Mouse (Mus musculus): Measurements from ENCODE around the gene Foxa3.
"Not testable (repeated sequence)": the region's sequence is repeated elsewhere in the genome, so short reads cannot be mapped to it uniquely, and the experiment has no call there.

Gene Foxa3

DNA sequence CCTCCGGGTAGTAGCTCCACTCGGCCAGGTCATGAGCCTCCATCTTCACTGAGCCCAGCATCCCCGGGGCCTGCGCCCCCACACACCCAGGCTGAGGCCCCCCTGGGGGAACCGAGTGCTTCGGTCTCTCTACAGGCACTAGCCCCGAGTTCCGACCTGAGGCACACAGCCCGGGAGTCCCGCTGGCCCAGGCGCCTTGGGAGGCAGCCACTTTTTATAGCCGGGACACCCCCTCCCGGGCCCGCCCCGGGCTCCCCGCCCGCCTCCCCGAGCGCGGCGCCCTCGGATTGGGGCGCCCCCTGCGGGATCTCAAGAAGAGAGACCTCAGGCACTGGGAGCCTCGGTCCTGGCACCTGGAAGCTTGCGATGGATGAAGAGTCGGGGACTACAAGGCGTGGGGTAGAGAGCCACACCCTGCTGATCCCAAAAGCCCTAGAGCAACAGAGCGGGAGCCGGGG, at the start of gene Foxa3:
TSS of gene Foxa3 (minus strand) at position 182 of the 458 bp plus-strand sequence.
- peak; percentile 75 for DNase-seq (ENCODE audit: low spot score)

- not testable (repeated sequence) for DNase-seq (ENCODE audit: low spot score)
These were observed 47.7 kb upstream of the Foxa3 start for GRCm38 (mm10) chr7:19071024-19071423.

DNA sequence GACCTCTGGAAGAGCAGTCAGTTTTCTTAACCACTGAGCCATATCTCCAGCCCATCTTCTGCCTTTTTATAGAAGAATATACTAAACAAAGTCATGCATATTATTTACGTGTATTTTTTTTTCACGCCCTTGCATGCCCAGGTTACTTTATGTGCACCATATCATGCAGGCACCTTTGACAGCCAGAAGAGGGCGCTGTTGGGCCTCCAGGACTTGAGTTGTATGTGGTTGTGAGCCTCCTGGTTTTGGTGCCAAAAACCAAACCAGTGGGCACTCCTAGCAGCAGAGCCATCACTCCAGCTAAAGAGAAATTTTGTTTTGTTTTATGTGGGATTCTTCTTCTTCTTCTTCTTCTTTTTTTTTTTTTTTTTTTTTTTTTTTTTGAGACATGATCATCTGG, 46.2 kb upstream of the Foxa3 start:
- DNase-seq (ENCODE audit: low spot score), result peak; percentile 65

DNA sequence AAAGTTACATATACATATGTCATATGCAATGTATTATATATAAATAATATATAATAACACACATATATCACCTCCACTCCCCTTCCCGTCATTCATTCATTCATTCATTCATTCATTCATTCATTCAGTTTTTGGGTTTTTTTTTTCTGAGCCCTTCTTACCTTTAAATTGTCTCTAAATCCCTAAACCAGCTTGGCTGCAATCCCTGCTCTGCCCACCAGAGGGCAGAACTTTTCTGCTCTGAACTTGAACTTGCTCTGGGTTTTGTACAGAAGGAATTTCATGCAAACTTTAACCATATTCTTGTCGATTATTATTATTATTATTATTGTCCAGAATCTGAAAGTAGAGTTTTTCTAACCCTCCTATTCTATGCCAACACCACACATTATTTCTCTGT, 45.4 kb upstream of the Foxa3 start:
- DNase-seq (ENCODE audit: low spot score), result peak; percentile 87

- DNase-seq (ENCODE audit: low spot score), result peak; percentile 46
These were observed 44.6 kb upstream of the Foxa3 start for GRCm38 (mm10) chr7:19067935-19068334.

DNA sequence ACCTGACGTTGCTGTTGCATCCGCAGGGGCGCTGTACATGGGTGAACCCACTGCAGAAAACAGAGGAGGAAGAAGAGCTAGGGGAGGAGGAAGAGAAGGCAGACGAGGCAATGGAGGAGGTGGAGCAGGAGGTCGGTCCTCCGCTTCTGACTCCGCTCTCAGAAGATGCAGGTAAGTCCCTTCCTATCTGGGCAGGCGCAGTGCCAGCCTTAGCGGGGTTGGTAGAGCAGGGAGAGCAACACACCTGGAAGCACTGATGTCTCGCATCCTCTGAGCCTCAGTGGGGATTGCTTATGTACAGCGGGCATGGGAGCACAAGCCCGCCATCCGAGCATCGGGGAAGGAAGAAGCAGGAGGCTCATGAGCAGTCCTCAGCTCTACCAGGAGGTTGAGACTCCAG, 43.7 kb upstream of the Foxa3 start:
- peak; percentile 50 for DNase-seq (ENCODE audit: low spot score)

- DNase-seq (ENCODE audit: low spot score), result peak; percentile 44
These were observed 42.6 kb upstream of the Foxa3 start for GRCm38 (mm10) chr7:19065896-19066295.

DNA sequence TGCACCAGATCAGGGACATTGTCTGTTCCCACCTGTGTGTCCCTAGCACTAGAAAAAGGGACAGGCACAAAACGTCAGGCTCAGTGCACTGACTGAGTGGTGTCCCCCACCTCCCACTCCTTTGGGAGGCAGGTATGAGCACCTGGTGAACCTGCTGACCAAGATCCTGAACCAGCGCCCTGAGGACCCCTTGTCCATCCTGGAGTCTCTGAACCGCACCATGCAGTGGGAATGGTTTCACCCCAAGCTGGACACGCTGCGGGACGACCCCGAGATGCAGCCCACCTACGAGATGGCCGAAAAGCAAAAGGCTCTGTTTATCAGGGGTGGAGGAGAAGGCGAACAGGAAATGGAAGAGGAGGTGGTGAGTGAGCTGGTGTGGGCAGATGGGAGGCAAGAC, 34.1 kb upstream of the Foxa3 start:
- DNase-seq (ENCODE audit: low spot score), result no peak

GRCm38 (mm10) chr7:19055108-19055507, 31.8 kb upstream of the Foxa3 start:
- DNase-seq (ENCODE audit: low spot score), result no peak

GRCm38 (mm10) chr7:19054777-19055076, 31.4 kb upstream of the Foxa3 start:
- DNase-seq (ENCODE audit: low spot score), result no peak

DNA sequence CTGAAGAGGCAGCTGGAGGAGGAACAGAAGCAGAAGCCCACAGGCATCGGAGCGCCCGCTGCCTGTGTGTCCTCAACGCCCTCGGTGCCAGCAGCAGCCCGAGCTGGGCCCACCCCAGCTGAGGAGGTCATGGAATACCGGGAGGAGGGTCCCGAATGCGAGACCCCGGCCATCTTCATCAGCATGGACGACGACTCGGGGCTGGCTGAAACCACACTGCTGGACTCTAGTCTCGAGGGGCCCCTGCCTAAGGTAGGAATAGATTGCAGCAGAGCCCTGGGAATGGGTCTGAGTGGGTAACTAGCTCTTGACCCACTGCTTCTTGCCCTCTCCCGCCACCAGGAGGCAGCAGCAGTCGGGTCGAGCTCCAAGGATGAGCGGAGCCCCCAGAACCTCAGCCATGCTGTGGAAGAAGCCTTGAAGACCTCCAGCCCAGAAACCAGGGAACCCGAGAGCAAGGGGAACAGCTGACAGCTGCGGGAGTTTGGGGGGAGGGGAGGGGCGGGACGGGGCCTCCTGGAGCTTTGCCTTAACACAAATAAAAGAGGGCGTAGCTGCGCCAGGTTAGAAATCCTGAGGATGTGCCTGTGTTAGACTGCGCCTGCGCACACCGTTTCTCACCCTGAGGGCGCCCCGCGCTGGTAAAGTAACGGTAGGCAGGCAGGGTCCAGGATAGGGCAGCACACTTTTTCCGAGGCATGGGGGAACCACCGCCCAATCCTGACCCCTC, 30.9 kb upstream of the Foxa3 start, which contains the start of gene Rsph6a:
TSS of gene Rsph6a (plus strand) at position 644 of the 730 bp plus-strand sequence.
- DNase-seq (ENCODE audit: low spot score), result peak; percentile 83

DNA sequence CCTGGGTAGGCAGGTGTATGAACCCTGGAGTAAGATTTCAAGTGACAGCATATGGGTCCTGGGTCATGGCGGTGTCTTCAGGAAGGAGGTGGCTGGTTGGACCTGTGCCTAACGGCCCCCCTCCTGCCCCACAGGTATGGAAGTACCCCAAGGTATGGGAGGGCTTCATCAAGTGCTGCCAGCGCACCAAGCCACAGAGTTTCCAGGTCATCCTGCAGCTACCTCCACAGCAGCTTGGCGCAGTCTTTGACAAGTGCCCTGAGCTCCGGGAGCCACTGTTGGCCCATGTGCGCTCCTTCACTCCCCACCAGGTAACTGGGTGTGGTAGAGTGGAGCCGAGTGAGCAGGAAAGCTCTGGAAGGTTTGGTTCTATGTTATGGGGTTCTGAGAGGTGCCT, 29.8 kb upstream of the Foxa3 start:
- DNase-seq (ENCODE audit: low spot score), result no peak

DNA sequence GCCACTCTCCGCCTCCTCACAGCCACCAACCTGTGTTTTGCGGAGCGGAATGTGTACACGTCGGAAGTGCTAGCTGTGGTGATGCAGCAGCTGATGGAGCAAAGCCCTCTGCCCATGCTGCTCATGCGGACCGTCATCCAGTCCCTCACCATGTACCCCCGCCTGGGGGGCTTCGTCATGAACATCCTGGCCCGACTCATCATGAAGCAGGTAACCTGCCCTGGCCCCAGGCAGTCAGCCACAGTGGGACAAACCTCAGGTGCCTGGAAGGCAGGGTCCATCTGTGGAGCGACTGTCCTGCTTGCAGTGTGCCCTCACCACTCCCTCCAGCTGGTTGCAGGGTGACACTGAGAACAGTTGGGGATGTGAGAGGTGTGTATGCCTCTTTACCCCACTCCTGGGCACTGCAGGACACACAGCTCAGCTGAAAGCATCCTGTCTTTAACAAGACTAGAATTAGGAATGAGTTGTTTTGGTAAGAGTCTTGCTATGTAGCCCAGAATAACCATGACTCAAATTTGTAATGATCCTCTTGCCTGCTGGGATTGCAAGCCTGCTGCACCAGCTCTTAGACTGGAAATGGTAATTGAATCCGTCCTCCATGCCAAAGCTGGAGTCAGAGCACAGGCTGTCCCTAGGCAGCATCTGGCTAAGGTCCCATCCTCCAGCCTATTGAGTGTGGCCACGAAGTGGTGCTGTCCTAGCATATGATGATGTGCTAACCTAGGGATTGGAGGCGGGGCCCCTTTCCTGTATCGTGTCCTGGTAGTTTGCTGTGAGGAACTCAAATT, 29.2 kb upstream of the Foxa3 start:
- DNase-seq (ENCODE audit: low spot score), result no peak

DNA sequence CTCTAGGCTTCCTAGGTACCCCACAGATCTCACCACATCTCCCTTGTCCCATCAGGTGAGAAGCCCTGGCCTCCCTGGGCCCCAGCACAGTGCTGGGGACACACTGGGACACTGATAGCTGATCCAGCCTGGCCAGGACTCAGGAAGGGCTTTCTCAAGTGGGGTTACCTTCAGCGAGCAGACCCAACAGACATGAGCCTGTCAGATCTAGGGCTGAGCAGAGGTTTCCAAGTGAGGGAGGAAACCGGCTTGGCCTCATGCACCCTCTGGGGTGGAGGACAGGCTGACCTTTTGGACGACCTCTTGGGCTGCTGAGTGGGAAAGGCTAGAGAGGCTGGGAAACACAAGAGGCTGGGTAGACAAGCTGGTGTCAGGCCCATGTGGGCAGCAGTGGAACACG, 27.8 kb upstream of the Foxa3 start:
- no peak for DNase-seq (ENCODE audit: low spot score)

- DNase-seq (ENCODE audit: low spot score), result no peak
These were observed 26.8 kb upstream of the Foxa3 start for GRCm38 (mm10) chr7:19050172-19050571.

DNA sequence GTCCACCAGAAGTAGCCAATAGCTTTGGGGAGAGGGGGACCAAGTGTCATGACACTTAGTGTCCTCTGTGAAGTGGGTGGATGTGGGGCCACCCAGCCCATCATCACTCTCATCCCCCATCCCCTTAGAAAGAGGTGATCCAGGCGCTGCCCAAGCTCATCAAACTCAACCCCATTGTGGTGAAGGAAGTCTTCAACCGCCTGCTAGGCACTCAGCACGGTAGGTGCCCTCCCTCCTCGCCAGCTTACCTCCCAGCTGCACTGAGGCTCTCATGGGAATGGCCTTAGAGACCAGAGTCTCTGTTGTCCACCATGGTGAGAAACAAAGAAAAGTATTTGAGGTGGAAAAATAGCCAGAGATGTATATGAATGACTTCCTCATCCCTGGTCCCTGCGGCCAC, 25.9 kb upstream of the Foxa3 start:
- no peak for DNase-seq (ENCODE audit: low spot score)

GRCm38 (mm10) chr7:19048006-19048527, 24.7 kb upstream of the Foxa3 start:
- no peak for DNase-seq (ENCODE audit: low spot score)

DNA sequence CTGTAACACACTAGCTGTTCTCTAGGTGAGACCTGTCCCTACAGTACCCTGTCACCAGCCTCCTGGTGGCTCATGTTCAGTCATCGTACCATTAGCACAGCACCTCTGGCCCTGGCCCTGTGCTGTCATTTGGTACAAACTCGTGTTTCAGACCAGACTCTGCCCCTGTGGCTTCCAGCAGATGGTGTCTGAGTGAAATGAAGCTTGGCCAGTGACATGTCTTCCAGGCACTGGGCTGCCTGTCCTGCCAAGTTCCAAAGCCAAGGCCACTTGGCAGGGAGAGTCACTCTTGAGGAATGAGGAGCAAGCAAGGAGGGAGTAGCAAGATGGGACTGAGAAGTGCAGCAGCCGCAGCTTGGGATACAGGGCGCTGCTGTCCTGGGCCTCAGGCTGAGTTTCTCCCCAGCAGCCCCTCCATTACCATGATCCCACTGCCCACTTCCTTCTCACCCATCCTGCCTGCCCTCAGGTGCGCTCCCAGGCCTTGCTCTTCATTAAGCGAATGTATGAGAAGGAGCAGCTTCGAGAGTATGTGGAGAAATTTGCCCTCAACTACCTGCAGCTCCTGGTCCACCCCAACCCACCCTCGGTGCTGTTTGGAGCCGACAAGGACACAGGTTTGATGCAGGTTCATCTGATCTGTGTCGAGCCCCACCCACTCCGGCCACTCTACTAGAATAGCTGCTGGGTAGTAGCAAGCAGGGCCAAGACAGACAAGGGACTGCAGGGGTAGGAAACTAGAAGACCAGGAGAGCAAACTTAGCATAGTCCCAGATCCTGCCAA, 23.1 kb upstream of the Foxa3 start:
- DNase-seq (ENCODE audit: low spot score), result peak; percentile 66

- no peak for DNase-seq (ENCODE audit: low spot score)
These were observed 21.3 kb upstream of the Foxa3 start for GRCm38 (mm10) chr7:19044616-19045015.

DNA sequence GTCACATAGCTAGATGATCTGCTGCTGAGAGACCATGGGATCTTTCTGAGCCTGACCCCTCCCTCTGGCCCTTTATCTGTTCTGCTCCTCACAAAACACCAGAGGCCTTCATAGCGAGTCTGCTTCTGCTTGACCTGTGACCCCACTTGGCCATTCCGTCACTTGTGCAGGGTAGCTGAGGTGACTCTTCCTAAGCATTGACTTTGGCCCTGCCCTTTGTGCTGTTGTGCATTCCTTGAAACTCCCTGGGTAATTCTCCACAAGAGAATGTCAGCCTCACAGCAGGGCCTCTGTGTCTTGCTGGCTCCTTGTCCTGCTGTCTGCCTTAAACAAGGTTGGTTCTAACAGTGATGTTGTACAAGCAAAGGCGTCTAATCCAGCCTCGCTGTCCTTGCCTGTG, 8.3 kb upstream of the Foxa3 start:
- no peak for DNase-seq (ENCODE audit: low spot score)

- peak; percentile 79 for DNase-seq (ENCODE audit: low spot score)
These were observed 5.8 kb upstream of the Foxa3 start for GRCm38 (mm10) chr7:19029084-19029653.

DNA sequence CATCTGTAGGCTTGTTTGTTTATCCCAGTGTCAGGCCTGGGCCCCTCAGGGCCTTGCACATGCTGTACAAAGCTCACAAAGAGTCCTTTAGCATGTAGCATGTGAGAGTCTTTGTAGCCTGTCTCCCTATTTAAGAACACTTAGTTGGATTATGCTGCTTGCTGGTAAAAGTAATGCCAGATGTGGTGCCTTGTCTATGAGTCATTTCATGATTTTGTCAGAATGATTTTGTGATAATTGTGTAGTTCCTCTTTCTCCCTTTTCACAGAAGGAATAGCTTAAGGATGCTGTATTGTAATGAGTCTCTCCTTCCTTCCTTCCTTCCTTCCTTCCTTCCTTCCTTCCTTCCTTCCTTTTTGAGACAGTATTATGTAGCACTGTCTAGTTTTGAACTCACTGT, 4.7 kb upstream of the Foxa3 start:
- no peak for DNase-seq (ENCODE audit: low spot score)

All from testis, postnatal 10 days (tissue).